Mouse (Mus musculus) gastrocnemius, adult 18-20 months (tissue): ENCODE results near the gene Magi2. TPM values are rescaled to one million over a fixed set of nuclear protein-coding genes. Genes with fewer than 3 reads are reported as not detected.
"Not testable (repeated sequence)": the region's sequence is repeated elsewhere in the genome, so short reads cannot be mapped to it uniquely, and the experiment has no call there.

Source experiments
- DNase-seq: peaks from one replicate; pipeline ENCODE4 v3.0.0; 2021; ENCODE audit warnings: low spot score
- long read RNA-seq, 2 experiments: library from polyadenylated mRNA; stranded (forward); transcript quantifications; one replicate each; pipeline ENCODE4 v2.0.0; 2021
- total RNA-seq, 2 experiments: library from RNA; stranded (reverse); gene quantifications; 2 replicates each; pipeline ENCODE4 v1.2.3; 2021

Gene Magi2
- total RNA-seq = under 1 TPM; 0.53 to 0.85 TPM
- long read RNA-seq, experiment 1 = 0 reads
- long read RNA-seq, experiment 2 = 0 reads

GRCm38 (mm10) chr5:19226866-19227243 lies at the start of gene Magi2:
Gene Magi2, plus strand, starts transcription at chr5:19227036.
- no peak for DNase-seq

DNA sequence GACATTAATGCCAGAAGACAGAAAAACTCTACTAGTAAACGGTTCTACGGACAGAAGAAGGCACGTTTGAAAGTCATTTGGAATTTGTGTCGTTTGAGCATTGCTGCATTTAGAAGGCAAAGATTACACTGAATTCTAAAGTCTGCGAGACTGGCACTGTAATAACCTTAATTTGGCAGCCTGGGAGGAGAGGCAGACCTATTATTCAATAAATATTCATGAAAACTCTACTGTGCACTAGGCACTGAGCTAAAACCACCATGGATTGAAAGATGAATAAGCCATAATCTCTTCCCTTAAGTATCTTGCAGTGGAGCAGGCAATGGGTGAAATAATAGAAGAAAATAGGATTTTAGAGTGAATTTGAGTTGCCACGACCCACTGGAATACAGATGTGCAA lies 48.2 kb upstream of the Magi2 start:
- DNase-seq = no peak

GRCm38 (mm10) chr5:19186175-19186574 lies 40.7 kb upstream of the Magi2 start:
- no peak for DNase-seq

DNA sequence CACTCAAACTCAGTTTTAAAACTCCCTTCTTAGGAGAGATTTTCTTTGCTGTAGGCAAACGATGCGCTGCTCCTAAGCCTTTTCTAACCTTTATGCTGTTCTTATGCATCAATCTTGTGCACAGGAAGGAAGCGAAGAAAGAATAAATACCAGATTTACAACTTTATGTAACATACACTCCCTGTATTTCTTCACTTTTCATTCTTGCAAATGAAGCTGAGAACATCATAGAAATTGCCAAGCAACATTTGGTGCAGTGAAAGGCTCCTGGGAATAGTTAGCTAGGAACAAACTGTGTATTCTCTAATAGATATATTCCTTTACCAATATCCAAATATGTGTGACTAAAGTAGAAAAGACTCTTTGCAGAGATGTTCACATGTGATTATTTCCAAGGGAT lies 15.2 kb upstream of the Magi2 start:
- no peak for DNase-seq

DNA sequence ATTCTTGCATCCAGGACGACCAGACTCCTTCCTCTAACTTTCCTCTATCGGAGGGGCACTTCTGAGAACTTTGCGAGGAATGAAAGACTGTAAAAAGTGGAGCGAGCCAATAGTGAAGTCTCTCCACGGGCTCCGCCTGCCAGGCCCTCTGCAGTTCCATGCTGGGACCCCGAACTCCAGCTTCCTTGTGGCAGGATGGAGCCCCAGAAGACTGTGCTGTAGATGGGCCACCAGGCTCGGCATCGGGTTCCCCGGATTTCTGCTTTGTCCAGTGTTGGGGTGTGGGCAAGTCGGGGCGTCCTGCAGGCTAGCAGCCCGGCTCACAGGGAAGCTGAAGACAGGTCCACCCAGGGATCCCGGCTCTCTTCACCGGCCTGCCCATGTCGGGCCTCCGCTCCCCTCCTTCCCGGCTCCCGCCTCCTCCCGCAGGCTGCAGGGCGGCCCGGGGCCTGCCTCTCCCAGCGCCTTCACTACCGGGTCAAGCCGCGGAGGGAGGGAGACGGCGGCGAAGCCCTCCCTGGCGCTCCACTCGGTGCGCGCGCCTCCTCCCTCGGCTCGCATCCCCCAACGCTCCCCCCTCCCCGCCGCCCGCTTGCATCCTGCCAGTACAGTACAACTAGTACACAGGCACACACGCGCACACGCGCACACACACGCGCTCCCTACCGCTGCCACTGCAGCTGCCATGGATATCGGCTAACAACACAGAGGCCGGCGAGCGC lies 531 bp upstream of the Magi2 start:
- peak; percentile 47 for DNase-seq

- DNase-seq = peak; percentile 1
These were observed 445 bp downstream of the Magi2 start for GRCm38 (mm10) chr5:19227281-19227680.

- peak; percentile 44 for DNase-seq
These were observed 1.0 kb downstream of the Magi2 start for GRCm38 (mm10) chr5:19227791-19228331.

DNA sequence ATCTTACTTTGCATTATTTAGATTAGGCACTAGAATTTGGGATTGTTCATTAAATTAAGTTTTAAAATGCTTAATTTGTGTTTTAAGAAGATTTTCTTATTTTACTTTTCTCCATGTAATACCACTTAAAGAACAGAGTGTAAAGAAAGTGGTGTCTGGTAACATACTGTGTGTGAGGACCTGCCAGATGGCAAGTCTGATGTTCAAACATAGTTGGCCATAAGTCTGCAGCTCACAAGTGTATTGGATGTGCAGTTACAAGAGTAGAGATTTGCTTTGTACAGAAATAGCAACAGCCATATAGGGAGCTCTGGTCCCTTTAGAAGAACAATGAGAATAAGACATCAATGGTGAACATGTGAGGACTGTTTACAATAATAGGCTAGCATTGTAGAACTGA lies 15.0 kb downstream of the Magi2 start:
- DNase-seq = no peak

- DNase-seq = no peak
These were observed 19.6 kb downstream of the Magi2 start for GRCm38 (mm10) chr5:19246426-19246825.

GRCm38 (mm10) chr5:19247266-19247665 lies 20.4 kb downstream of the Magi2 start:
- DNase-seq = no peak

DNA sequence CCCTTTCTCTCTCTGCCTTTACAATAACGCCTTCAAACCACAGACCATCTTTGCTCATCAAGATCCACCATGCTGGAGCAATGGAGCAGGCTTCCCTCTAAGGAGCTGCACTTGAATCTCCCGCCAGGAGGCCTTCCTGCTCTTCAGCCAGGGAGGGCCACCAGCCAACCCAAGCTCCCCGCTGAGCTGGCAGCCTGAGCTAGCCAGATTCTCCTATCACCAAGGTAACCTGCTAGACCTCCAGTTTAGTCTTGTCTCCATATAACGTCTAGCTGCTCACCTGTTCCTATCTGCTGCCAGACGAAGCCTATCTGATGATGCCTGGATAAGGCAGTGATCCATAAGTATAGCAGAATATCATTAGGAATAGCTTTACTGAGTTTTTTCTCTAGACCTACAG lies 36.0 kb downstream of the Magi2 start:
- no peak for DNase-seq

DNA sequence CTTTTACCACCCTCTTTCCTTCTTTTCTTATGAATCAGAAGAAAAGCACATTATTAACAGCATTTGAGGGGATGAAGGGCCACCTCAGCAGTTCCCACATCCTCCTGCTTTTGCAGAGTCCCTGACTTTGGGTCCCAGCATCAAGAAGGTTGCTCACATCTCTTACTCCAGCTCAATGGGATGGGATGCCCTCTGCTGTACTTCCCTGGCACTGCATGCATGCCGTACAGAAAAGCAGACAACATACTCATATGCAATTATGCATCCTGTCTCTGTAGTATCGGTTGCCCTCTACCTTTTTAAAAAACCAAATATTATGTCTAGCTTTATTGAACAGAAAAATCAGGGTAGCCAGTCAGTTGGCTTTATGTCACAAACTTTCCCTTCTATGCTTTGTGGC lies 37.8 kb downstream of the Magi2 start:
- no peak for DNase-seq

DNA sequence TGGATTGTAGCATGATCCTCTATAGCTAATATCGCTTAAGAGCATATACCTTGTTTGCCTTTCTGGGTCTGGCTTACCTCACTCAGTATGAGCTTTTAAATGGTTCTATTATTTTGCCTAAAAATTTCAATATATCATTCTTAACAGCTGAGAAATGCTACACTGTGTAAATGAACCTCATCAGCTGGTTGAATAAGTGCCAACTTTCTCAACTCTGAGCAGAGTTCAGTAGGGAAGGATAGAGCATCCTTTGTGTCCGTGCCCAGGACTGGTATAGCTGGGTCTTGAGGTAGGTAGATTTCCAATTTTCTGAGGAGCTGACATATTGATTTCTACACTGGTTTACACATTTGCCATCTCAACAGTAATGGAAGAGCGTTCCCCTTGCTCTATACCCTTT lies 65.7 kb downstream of the Magi2 start:
- DNase-seq = no peak

- DNase-seq = no peak
These were observed 79.8 kb downstream of the Magi2 start for GRCm38 (mm10) chr5:19306656-19307055.

GRCm38 (mm10) chr5:19309870-19310269 lies 83.0 kb downstream of the Magi2 start:
- DNase-seq = no peak

DNA sequence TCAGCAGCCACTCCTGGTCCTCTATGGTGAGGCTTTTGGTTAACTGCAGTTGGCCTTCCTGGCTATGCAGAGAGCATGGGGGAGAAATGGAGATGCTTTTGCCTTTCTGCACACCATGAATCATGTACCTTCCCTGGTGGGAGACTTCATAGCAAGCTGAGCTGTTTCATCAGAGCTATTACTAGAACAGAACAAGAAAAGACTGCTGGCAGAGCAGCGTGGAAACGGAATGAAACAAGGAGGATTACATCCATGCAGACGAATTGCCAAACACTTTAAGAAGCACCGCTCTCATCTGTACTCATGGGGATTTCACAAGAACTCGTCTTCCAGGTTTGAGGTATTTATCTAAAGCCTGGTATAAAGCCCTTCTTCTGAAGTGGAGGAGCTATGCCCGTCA lies 95.7 kb downstream of the Magi2 start:
- no peak for DNase-seq

GRCm38 (mm10) chr5:19337561-19337960 lies 110.7 kb downstream of the Magi2 start:
- no peak for DNase-seq

- no peak for DNase-seq
These were observed 141.3 kb downstream of the Magi2 start for GRCm38 (mm10) chr5:19368175-19368574.

DNA sequence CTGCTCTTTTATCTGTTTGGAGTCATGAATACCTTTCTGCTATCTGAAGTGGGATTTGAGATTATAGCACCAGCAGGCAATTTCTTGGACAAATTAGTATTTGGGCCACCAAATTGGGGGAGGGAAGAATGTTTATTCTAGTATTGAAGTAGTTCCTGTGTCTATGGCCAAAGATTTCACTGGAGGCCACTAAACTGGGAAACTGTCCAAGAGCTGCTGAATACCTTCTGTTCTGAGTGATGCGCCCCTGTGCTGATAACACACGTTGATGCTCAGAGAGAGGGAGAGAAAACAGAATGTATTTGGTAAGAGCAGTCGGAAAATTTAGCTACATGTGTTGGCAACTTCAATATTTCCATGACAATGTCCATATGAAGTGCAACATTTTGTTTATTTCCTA lies 169.0 kb downstream of the Magi2 start:
- no peak for DNase-seq

DNA sequence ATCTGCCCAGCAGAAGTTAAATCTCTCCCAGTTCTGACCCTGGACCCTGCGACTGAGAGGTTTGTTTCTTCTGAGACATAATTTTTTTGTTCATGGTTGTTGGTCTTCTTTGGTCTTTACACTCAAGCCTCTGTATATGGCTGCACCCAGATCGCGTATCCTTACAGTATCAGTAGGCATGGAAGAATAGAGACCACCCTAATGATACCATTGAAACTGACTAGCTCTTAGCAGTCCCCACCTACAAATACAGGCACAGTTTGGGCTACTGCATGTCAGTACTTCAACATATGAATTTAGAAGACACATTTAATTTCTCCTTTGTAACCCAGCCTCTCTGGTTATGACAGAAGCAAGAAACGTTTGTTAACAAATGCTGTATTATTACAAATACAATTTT lies 173.5 kb downstream of the Magi2 start:
- DNase-seq = no peak

- DNase-seq = no peak
These were observed 174.0 kb downstream of the Magi2 start for GRCm38 (mm10) chr5:19400738-19401408.

- not testable (repeated sequence) for DNase-seq
These were observed 177.4 kb downstream of the Magi2 start for GRCm38 (mm10) chr5:19404268-19404667.

DNA sequence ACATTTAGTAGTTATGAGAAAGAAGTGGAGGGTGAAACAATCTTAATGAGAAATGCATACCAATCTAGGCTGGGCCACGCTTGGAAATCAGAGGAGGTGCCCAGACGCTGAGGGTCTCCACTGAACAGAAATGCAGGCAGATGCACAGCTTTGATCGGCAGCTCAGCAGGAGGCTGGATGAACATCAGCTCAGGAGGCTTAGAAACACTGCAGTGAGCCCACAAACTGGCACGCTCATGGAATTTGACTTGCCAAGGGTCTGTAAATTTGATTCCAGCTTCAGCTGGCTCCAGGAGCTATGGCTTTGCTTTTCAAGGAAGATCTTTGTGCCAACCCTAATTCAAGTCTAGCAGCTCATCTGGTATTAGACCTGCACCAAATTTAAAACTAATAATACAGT lies 187.7 kb downstream of the Magi2 start:
- no peak for DNase-seq
